Mouse (Mus musculus): ENCODE measurements around the gene Nosip.

Nosip gene

GRCm38 (mm10) chr7:45035631-45036030, 26.6 kb upstream of the Nosip start:
- no peak for DNase-seq (ENCODE audit: low spot score in 2 of 2)

- DNase-seq (ENCODE audit: low spot score in 2 of 2): no peak
Observed at GRCm38 (mm10) chr7:45036702-45037101, 25.5 kb upstream of the Nosip start.

GRCm38 (mm10) chr7:45037720-45038361, 24.4 kb upstream of the Nosip start:
- no peak for DNase-seq (ENCODE audit: low spot score in 2 of 2)

- DNase-seq (ENCODE audit: low spot score in 2 of 2): no peak
Observed at GRCm38 (mm10) chr7:45038411-45038810, 23.8 kb upstream of the Nosip start.

- no peak for DNase-seq (ENCODE audit: low spot score in 2 of 2)
Observed at GRCm38 (mm10) chr7:45040851-45041250, 21.4 kb upstream of the Nosip start.

GRCm38 (mm10) chr7:45043307-45043706, 18.9 kb upstream of the Nosip start:
- no peak for DNase-seq (ENCODE audit: low spot score in 2 of 2)

GRCm38 (mm10) chr7:45045741-45046140, 16.5 kb upstream of the Nosip start:
- no peak for DNase-seq (ENCODE audit: low spot score in 2 of 2)

- no peak for DNase-seq (ENCODE audit: low spot score in 2 of 2)
Observed at GRCm38 (mm10) chr7:45046853-45047350, 15.3 kb upstream of the Nosip start.

- DNase-seq (ENCODE audit: low spot score in 2 of 2): no peak
Observed at GRCm38 (mm10) chr7:45047491-45047890, 14.7 kb upstream of the Nosip start.

- DNase-seq (ENCODE audit: low spot score in 2 of 2): no peak
Observed at GRCm38 (mm10) chr7:45048001-45048890, 14.0 kb upstream of the Nosip start.

GRCm38 (mm10) chr7:45048923-45049657, 13.1 kb upstream of the Nosip start:
- DNase-seq (ENCODE audit: low spot score in 2 of 2): no peak

- peak; percentile 73 to 86 for DNase-seq (ENCODE audit: low spot score in 2 of 2)
Observed at GRCm38 (mm10) chr7:45050945-45051600, 11.2 kb upstream of the Nosip start.

- DNase-seq (ENCODE audit: low spot score in 2 of 2): no peak
Observed at GRCm38 (mm10) chr7:45051601-45051974, 10.6 kb upstream of the Nosip start.

GRCm38 (mm10) chr7:45052181-45052861, 9.9 kb upstream of the Nosip start:
- peak in 1 of 2 experiments; percentile 51 for DNase-seq (ENCODE audit: low spot score in 2 of 2)

GRCm38 (mm10) chr7:45052862-45053116, 9.4 kb upstream of the Nosip start, which contains the start of gene Prr12:
Gene Prr12 (minus strand): TSS chr7:45052881.
- DNase-seq (ENCODE audit: low spot score in 2 of 2): no peak

GRCm38 (mm10) chr7:45053117-45053930, 8.9 kb upstream of the Nosip start:
- peak; percentile 83 for DNase-seq (ENCODE audit: low spot score in 2 of 2)

GRCm38 (mm10) chr7:45053931-45054510, 8.2 kb upstream of the Nosip start:
- peak; percentile 97 for DNase-seq (ENCODE audit: low spot score in 2 of 2)

GRCm38 (mm10) chr7:45056329-45056971, 5.8 kb upstream of the Nosip start:
- no peak for DNase-seq (ENCODE audit: low spot score in 2 of 2)

- no peak for DNase-seq (ENCODE audit: low spot score in 2 of 2)
Observed at GRCm38 (mm10) chr7:45056972-45057348, 5.3 kb upstream of the Nosip start.

Measured in heart, adult 9 months (tissue).